Mouse (Mus musculus) hindbrain, embryonic 15.5 days (tissue): ENCODE results near the gene Tmem253. TPM values are rescaled to one million over a fixed set of nuclear protein-coding genes. Genes with fewer than 3 reads are reported as not detected.

Experiments used
- ATAC-seq: fragments of 200-750 bp; cut with Nextera tagmentation; 2 replicates; pipeline ENCODE4 v1.8.0; 2017; ENCODE audit warnings: low read depth, moderate number of reproducible peaks, moderate TSS enrichment; ENCODE audit not compliant: low FRiP score
- H3K27ac ChIP-seq: fragments of 300-500 bp; sonication (generic); replicated peaks from 2 replicates; pipeline ENCODE4 v1.5.1; 2015; ENCODE audit warnings: mild to moderate bottlenecking, inconsistent platforms
- H3K27me3 ChIP-seq: fragments of 300-500 bp; sonication (generic); 2 replicates; pipeline ENCODE4 v1.6.1; 2015; ENCODE audit warnings: control low read depth, inconsistent platforms
- H3K36me3 ChIP-seq: fragments of 300-500 bp; sonication (generic); 2 replicates; pipeline ENCODE4 v1.6.1; 2015; ENCODE audit warnings: control low read depth, inconsistent platforms
- H3K4me1 ChIP-seq: fragments of 300-500 bp; sonication (generic); replicated peaks from 2 replicates; pipeline ENCODE4 v1.6.1; 2015; ENCODE audit warnings: control low read depth, inconsistent platforms
- H3K4me2 ChIP-seq: fragments of 300-500 bp; sonication (generic); 2 replicates; pipeline ENCODE4 v1.6.1; 2015; ENCODE audit warnings: moderate library complexity, mild to moderate bottlenecking, inconsistent platforms
- H3K4me3 ChIP-seq: fragments of 300-500 bp; sonication (generic); 2 replicates; pipeline ENCODE4 v1.5.1; 2015; ENCODE audit warnings: mild to moderate bottlenecking, inconsistent platforms
- H3K9ac ChIP-seq: fragments of 300-500 bp; sonication (generic); 2 replicates; pipeline ENCODE4 v1.6.1; 2015; ENCODE audit warnings: inconsistent platforms
- H3K9me3 ChIP-seq: fragments of 300-500 bp; sonication (generic); 2 replicates; pipeline ENCODE4 v1.6.1; 2016; ENCODE audit warnings: control low read depth, inconsistent platforms
- WGBS: fragments of 180-500 bp; shearing (Covaris S2); methylation state at CpG from one replicate; pipeline ENCODE4 v1.1.7; 2015; 5-methylcytosine and 5-hydroxymethylcytosine counted together
- polyA plus RNA-seq: library from polyadenylated mRNA; unstranded; fragments of >200 nt; fragmentation: Nextera tagmentation; extraction: Ambion mirVana; gene quantifications from 2 replicates; pipeline ENCODE4 v1.2.1, GENCODE M21; 2015

Gene Tmem253
- polyA plus RNA-seq, 1 experiment from 2014 or later: 0.17 TPM

DNA sequence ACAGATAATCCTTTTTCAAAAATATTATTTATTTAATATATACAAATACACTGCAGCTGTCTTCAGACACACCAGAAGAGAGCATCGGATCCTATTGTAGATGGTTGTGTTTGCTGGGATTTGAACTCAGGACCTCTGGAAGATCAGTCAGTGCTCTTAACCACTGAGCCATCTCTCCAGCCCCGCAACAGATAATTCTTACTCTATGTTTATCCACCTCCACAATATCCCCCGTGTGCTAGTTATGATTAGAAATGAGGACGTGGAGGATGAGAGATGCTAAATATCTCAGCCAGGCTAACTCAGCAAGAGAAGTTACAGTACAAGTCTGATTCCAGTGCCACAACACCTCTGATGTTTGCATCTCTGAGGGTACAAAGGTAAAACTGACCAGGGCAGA is 21.0 kb upstream of the Tmem253 start:
- no peak for ATAC-seq
- Histone ChIP-seq H3K4me1 (no peaks in the 10 kb centered on the region), H3K27ac (no peak overlapping the region), H3K4me2 (no peak overlapping the region), H3K36me3 (peaks cover 75% of the 10 kb centered on the region), H3K9me3 (no peaks in the 10 kb centered on the region), H3K4me3 (no peak overlapping the region), H3K9ac (no peak overlapping the region), H3K27me3 (no peaks in the 10 kb centered on the region)
- 95% methylated on average over 4 of the region's 4 CpGs for WGBS

DNA sequence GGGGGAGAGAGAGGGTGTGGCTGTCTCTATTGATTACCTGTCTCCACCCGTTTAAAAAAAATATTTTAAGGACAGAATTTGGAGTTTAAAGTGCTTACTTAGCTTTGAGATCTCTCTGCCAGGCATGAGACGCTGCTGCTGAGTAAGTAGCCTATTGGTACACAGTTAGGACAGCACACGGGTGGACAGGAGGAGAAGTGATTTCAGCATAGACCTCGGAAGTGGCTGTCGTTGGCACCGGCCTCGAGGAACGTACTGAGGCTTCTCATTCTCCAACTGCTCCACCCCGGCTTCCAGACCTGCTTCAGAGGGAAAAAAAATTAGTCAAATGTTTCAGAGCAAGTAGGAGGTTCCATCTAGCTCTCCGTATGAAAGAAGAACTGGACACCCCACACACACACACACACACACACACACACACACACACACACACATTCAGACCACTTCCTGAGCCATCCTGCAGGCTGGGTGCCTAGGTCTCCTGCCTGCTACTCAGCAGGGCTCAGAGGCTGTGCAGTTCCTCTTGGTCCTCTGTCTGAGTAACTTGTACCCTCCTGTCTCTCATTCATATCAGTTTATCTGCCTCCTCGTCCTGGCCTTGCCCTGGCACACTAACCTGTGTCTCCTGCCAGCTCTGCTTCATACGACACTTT is 20.1 kb upstream of the Tmem253 start:
- Histone ChIP-seq H3K27ac (no peak overlapping the region), H3K9ac (no peak overlapping the region), H3K4me3 (no peak overlapping the region), H3K4me2 (no peak overlapping the region), H3K36me3 (peaks cover 77% of the 10 kb centered on the region), H3K4me1 (no peaks in the 10 kb centered on the region), H3K9me3 (no peaks in the 10 kb centered on the region), H3K27me3 (no peaks in the 10 kb centered on the region)
- ATAC-seq: no peak
- WGBS: 84% methylated on average over 12 of the region's 12 CpGs

DNA sequence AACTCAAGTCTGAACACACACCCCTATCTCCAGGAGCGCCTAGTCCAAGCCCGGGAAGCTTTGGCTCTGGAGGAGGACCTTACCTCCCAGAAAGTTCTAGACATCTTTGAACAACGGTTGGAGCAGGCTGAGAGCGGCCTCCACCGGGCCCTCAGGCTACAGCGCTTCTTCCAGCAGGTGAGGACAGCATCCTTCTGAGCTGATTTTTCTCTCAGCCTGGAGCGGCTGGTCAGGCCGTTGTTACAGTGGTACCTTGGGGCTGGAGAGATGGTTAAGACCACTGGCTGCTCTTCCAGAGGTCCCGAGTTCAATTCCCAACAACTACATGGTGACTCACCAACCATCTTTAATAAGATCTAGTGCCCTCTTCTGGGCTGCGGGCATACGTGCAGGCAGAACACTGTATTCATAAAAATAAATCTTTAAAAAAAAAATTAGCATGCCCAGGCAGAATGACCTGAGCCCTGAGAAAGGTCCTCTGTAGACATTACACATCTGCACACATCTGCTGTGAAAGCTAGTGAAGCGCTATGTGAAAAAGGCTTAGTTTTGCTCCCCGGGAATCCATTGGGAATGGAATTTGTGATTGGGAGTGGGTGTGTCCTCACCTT is 19.1 kb upstream of the Tmem253 start:
- Histone ChIP-seq H3K27ac (no peak overlapping the region), H3K4me1 (no peaks in the 10 kb centered on the region), H3K9me3 (no peaks in the 10 kb centered on the region), H3K9ac (no peak overlapping the region), H3K4me2 (no peak overlapping the region), H3K27me3 (no peaks in the 10 kb centered on the region), H3K4me3 (no peak overlapping the region), H3K36me3 (peaks cover 76% of the 10 kb centered on the region)
- no peak for ATAC-seq
- 91% methylated on average over 13 of the region's 13 CpGs for WGBS

DNA sequence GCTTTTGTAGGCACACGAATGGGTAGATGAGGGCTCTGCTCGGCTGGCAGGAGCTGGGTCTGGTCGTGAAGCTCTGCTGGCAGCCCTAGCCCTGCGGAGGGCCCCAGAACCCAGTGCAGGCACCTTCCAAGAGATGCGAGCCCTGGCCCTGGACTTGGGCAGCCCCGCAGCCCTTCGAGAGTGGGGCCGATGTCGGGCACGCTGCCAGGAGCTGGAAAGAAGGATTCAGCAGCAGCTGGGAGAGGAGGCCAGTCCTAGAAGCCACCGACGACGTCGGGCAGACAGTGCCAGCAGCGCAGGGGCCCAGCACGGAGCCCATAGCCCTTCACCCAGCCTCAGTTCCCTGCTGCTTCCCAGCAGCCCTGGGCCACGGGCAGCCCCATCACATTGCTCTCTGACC is 18.6 kb upstream of the Tmem253 start:
- Histone ChIP-seq H3K27me3 (no peaks in the 10 kb centered on the region), H3K4me1 (no peaks in the 10 kb centered on the region), H3K27ac (no peak overlapping the region), H3K9ac (no peak overlapping the region), H3K9me3 (no peaks in the 10 kb centered on the region), H3K4me3 (no peak overlapping the region), H3K36me3 (peaks cover 74% of the 10 kb centered on the region), H3K4me2 (no peak overlapping the region)
- peak; percentile 49; the same call in 1 of the 2 replicates for ATAC-seq
- 49% methylated on average over 17 of the region's 17 CpGs for WGBS

DNA sequence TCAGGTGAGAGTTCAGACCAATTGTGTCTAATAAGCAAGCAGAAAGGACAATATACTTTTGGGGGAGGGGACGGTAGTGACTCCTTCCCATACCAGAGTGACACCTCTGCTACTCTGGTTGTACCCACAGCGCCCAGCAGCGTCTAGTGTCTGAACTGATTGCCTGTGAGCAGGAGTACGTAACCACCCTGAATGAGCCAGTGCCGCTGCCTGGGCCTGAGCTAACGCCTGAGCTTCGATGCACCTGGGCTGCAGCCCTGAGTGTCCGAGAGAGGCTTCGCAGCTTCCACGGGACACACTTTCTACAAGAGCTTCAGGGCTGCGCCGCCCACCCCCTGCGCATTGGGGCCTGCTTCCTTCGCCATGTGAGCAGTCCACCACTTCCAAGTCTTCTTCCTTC is 18.0 kb upstream of the Tmem253 start:
- H3K4me3 ChIP-seq: no peak overlapping the region
- H3K4me1 ChIP-seq: no peaks in the 10 kb centered on the region
- WGBS: 90% methylated on average over 14 of the region's 14 CpGs
- H3K9me3 ChIP-seq: no peaks in the 10 kb centered on the region
- H3K9ac ChIP-seq: no peak overlapping the region
- no peak overlapping the region for H3K4me2 ChIP-seq
- ATAC-seq: no peak
- no peaks in the 10 kb centered on the region for H3K27me3 ChIP-seq
- H3K27ac ChIP-seq: no peak overlapping the region
- H3K36me3 ChIP-seq: peaks cover 74% of the 10 kb centered on the region

DNA sequence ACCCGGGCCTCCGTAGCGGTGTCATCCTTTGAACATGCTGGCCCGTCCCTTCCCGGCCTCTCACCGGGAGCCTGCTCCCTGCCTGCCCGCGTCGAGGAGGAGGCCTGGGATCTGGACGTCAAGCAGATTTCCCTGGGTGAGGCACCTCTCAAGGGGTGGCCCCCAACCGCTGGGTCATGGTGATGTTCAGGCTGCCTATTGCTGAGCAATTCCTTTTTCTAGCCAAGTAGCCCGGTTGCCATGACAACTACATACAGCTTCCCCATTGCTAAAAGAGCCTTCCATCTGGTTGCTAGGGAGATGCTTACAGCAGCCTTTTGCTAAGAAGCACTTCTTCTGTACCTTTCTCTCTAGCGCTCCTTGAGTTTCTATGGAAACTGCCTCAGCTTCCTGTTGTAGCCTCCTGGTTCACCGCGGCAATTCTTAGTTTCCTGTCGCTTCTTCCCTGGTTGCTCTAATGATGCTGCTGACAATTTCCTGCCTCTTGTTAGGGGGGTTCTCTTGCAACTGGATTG is 11.4 kb upstream of the Tmem253 start:
- peak overlapping the region; percentile 50 for H3K4me2 ChIP-seq
- ATAC-seq: peak; percentile 87
- WGBS: 4% methylated on average over 16 of the region's 16 CpGs
- peak overlapping the region; percentile 30 for H3K9ac ChIP-seq
- H3K27ac ChIP-seq: peak overlapping the region; percentile 88
- peaks cover 40% of the 10 kb centered on the region for H3K4me1 ChIP-seq
- peak overlapping the region; percentile 12 for H3K4me3 ChIP-seq
- H3K36me3 ChIP-seq: peaks cover 62% of the 10 kb centered on the region
- H3K9me3 ChIP-seq: no peaks in the 10 kb centered on the region
- no peaks in the 10 kb centered on the region for H3K27me3 ChIP-seq

DNA sequence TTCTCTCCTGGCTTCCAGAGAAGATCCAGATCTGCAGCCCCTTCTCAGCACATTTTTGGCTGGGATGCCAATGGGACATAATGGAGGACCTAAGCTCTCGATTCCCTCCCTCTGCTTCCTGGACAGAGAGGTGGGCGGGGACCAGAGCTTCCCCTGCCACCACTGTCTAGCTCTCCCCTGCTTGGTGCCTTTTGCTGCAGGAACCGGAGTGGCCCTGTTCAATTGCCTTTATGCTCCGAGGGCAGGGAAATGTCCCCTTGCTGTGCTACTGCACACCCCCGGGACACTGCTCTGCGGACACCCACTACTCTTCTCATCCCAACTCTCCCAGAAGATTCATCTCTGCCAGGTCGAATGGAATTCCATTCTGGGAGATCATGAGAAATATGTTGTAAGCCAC is 10.3 kb upstream of the Tmem253 start:
- no peaks in the 10 kb centered on the region for H3K9me3 ChIP-seq
- H3K36me3 ChIP-seq: peaks cover 53% of the 10 kb centered on the region
- H3K9ac ChIP-seq: no peak overlapping the region
- 56% methylated on average over 7 of the region's 7 CpGs for WGBS
- H3K4me3 ChIP-seq: no peak overlapping the region
- ATAC-seq: no peak
- H3K27me3 ChIP-seq: no peaks in the 10 kb centered on the region
- H3K4me2 ChIP-seq: no peak overlapping the region
- peak overlapping the region; percentile 88 for H3K27ac ChIP-seq
- H3K4me1 ChIP-seq: peaks cover 51% of the 10 kb centered on the region

DNA sequence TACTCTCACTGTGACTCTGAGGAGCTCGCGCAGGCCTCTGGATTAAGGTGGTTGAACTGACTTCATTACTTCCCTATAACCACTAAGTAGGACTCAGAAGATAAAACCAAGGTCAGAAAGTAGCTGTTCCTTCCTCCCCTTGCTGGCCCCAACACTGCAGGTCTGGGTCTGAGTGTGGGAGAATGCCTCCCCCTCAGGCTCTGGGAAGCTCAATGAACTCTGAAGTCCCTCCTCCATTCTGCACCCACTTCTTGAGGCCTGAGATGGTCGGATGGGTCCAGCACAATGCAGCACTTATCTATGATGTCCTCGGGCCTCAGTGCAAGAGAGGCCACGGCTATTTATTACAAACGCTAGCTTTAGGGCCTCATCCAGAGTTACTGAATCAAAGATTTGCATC is 9.8 kb upstream of the Tmem253 start:
- Histone ChIP-seq H3K27me3 (no peaks in the 10 kb centered on the region), H3K9me3 (no peaks in the 10 kb centered on the region), H3K4me1 (peaks cover 56% of the 10 kb centered on the region), H3K4me2 (no peak overlapping the region), H3K36me3 (peaks cover 49% of the 10 kb centered on the region), H3K4me3 (no peak overlapping the region), H3K27ac (peak overlapping the region; percentile 13), H3K9ac (no peak overlapping the region)
- 84% methylated on average over 6 of the region's 6 CpGs for WGBS
- no peak for ATAC-seq

DNA sequence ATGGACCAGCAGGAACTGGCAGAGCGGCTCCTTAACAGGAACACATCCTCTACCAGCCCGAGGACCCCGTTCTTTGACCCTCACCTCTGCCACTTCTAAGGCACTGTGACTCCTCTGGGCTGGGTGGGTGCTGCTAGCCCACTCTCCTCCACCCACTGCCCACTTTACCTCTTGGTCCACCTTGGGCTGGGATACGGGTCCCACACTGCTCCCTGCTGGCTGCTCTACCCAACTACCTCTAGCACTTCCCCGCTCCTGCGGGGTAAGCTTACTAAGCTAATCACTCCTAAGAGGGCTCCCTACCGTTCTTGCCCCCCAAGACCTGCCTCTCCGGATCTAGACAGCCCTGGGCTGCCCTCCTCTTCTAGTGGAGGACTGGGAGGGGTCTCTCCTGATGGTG is 9.2 kb upstream of the Tmem253 start:
- no peak for ATAC-seq
- WGBS: 74% methylated on average over 8 of the region's 8 CpGs
- H3K4me2 ChIP-seq: no peak overlapping the region
- no peak overlapping the region for H3K27ac ChIP-seq
- H3K27me3 ChIP-seq: no peaks in the 10 kb centered on the region
- H3K36me3 ChIP-seq: peaks cover 45% of the 10 kb centered on the region
- H3K9me3 ChIP-seq: no peaks in the 10 kb centered on the region
- H3K9ac ChIP-seq: no peak overlapping the region
- H3K4me1 ChIP-seq: peaks cover 62% of the 10 kb centered on the region
- no peak overlapping the region for H3K4me3 ChIP-seq

DNA sequence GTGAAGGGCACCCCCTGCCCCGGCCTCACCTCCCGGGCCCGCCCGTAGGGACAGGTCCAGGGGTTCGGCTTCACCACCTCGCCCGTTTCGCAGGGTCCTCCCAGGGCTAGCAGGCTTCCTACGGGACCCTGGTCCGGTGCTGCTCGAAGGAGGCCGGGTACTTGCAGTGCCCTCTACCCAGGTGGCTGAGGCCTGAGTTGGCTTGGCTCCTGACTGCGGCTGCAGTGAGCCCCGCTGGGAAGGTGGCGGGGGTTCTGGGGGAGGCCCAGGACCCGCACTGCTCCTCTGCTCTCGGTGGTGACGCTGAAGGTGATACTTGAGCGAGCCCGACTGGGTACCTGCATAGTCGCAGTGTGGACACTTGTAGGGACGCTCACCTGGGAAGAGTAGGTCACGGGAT is 8.7 kb upstream of the Tmem253 start:
- Histone ChIP-seq H3K4me2 (no peak overlapping the region), H3K4me1 (peaks cover 67% of the 10 kb centered on the region), H3K4me3 (no peak overlapping the region), H3K9ac (no peak overlapping the region), H3K27me3 (no peaks in the 10 kb centered on the region), H3K9me3 (no peaks in the 10 kb centered on the region), H3K36me3 (peaks cover 43% of the 10 kb centered on the region), H3K27ac (no peak overlapping the region)
- WGBS: 93% methylated on average over 23 of the region's 23 CpGs
- ATAC-seq: no peak

DNA sequence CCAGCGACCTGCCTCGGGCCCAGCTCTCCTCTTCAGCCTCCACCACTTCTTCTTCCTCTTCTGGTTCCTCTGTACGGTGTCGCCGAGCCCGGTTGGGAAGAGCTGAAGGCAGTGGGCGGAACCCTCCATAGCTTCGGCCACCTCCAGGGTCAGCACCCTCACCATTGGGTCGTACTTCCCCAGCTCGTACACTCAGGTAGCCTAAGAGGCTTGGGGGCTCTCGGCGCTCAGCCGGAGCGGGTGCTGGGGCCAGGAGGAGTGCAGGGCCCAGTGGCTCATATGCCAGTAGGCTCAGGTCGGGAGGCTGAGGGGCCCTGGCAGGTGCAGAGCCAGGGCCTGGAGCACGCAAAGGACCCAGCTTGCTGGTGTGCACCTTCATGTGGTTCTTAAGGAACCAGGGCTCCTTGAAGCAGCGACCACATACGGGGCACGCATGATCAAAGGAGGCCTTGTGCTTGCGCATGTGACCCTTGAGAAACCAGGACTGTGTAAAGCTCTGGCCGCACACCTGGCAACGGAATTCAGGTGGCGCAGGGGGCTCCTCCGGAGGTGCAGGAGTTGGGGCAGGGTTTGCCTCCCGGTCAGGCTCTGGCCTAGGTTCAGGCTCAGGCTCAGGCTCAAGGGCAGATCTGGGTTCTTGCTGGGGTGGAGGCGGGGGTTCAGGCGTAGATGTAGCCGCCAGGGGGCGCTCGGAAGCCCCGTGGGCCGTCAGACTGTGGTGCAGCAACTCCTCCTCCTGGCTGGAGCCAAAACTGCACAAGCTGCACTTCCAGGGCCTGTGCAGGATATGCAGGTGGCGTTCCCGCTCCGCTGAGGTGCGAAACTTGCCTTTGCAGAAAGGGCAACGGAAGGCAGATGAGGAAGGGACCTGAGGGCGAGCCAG is 6.9 kb upstream of the Tmem253 start:
- WGBS: 54% methylated on average over 38 of the region's 38 CpGs
- peak overlapping the region; percentile 12; the same call in 1 of the 2 replicates for H3K9ac ChIP-seq
- H3K4me2 ChIP-seq: peak overlapping the region; percentile 70
- ATAC-seq: 0 out of 2 replicates have a peak, but pooled peaks have one; percentile 5
- peak overlapping the region; percentile 17 for H3K27ac ChIP-seq
- peak overlapping the region; percentile 9; the same call in 1 of the 2 replicates for H3K4me3 ChIP-seq
- H3K36me3 ChIP-seq: peaks cover 31% of the 10 kb centered on the region
- peaks cover 80% of the 10 kb centered on the region for H3K4me1 ChIP-seq
- H3K27me3 ChIP-seq: no peaks in the 10 kb centered on the region
- H3K9me3 ChIP-seq: no peaks in the 10 kb centered on the region

DNA sequence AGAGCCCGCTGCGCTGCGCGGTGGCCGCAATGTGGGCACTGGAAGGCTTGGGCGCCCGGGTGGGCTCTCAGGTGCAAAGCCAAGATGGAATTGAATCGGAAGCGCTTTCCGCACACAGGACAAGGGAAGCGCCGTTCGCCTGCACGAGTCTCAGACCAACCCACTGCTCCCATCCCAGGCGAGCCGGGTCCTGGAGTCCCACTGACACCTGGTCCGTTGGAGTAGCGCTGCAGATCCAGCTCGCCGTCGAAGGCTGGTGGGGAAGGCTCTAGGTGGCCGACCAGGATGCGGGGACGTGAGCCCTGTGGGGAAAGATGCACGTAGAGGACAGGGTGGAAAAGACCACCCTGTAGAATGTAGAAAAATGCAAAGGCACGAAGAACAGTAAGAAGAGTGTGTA is 6.1 kb upstream of the Tmem253 start:
- no peak for ATAC-seq
- peak overlapping the region; percentile 12; the same call in 1 of the 2 replicates for H3K9ac ChIP-seq
- peaks cover 31% of the 10 kb centered on the region for H3K36me3 ChIP-seq
- no peaks in the 10 kb centered on the region for H3K9me3 ChIP-seq
- peaks cover 74% of the 10 kb centered on the region for H3K4me1 ChIP-seq
- WGBS: 31% methylated on average over 26 of the region's 26 CpGs
- peak overlapping the region; percentile 9; the same call in 1 of the 2 replicates for H3K4me3 ChIP-seq
- H3K27me3 ChIP-seq: no peaks in the 10 kb centered on the region
- peak overlapping the region; percentile 17 for H3K27ac ChIP-seq
- H3K4me2 ChIP-seq: peak overlapping the region; percentile 70
